Mouse (Mus musculus) ES-E14 (cell line): ENCODE data around the gene Pappa2. TPM values are rescaled to one million over a fixed set of nuclear protein-coding genes. Genes with fewer than 3 reads are reported as not detected.

ENCODE experiments used
- DNase-seq: peaks from one replicate; pipeline ENCODE4 v3.0.0-alpha.2; 2013; ENCODE audit warnings: low read depth, low spot score
- H3K27ac ChIP-seq: 2 replicates; pipeline ENCODE4 v1.5.1; 2012; ENCODE audit warnings: low read depth, mild to moderate bottlenecking, low read length, moderate library complexity, mixed read lengths; ENCODE audit not compliant: poor library complexity, insufficient read depth, severe bottlenecking
- H3K36me3 ChIP-seq: 2 replicates; pipeline ENCODE4 v1.6.1; 2012; ENCODE audit warnings: mild to moderate bottlenecking, low read length, moderate library complexity, mixed read lengths; ENCODE audit not compliant: control insufficient read depth, poor library complexity, insufficient read depth, severe bottlenecking
- H3K4me1 ChIP-seq, 2 experiments: fragments of 150-350 bp in 1 of 2; sonication (generic) in 1 of 2; 2 replicates each; pipeline ENCODE4 v1.6.1; 2012; ENCODE audit warnings: low read length in 2 of 2, mild to moderate bottlenecking in 1 of 2, mixed read lengths in 1 of 2; ENCODE audit not compliant: control insufficient read depth in 2 of 2, insufficient read depth in 2 of 2, poor library complexity in 1 of 2
- H3K4me3 ChIP-seq, 2 experiments: fragments of 150-350 bp in 1 of 2; sonication (generic) in 1 of 2; 2 replicates each; pipeline ENCODE4 v1.5.1; 2012; ENCODE audit warnings: low read length in 2 of 2, low read depth in 1 of 2, mild to moderate bottlenecking in 1 of 2, mixed read lengths in 1 of 2; ENCODE audit not compliant: insufficient read depth in 1 of 2, poor library complexity in 1 of 2, severe bottlenecking in 1 of 2
- H3K9ac ChIP-seq: 2 replicates; pipeline ENCODE4 v1.6.1; 2012; ENCODE audit warnings: low read depth, mild to moderate bottlenecking, low read length, mixed read lengths; ENCODE audit not compliant: poor library complexity, insufficient read depth, severe bottlenecking
- H3K9me3 ChIP-seq: fragments of 150-350 bp; sonication (generic); 2 replicates; pipeline ENCODE4 v1.6.1; 2012; ENCODE audit warnings: low read depth, mild to moderate bottlenecking, low read length; ENCODE audit not compliant: control insufficient read depth, insufficient read depth
- CHD2 ChIP-seq: IDR thresholded peaks from 2 replicates; pipeline ENCODE4 v1.6.1; 2014; ENCODE audit warnings: mild to moderate bottlenecking, low read depth, low read length, inconsistent platforms
- HCFC1 ChIP-seq: IDR thresholded peaks from 2 replicates; pipeline ENCODE4 v1.6.1; 2012; ENCODE audit warnings: low read length, inconsistent platforms, borderline replicate concordance; ENCODE audit not compliant: insufficient read depth
- MAFK ChIP-seq: IDR thresholded peaks from 2 replicates; pipeline ENCODE4 v1.6.1; 2014; ENCODE audit warnings: mild to moderate bottlenecking, low read depth, low read length, inconsistent platforms; ENCODE audit not compliant: insufficient read depth
- ZC3H11A ChIP-seq: IDR thresholded peaks from 2 replicates; pipeline ENCODE4 v1.6.1; 2012; ENCODE audit warnings: low read depth, mild to moderate bottlenecking, inconsistent platforms, low read length, borderline replicate concordance
- ZNF384 ChIP-seq: IDR thresholded peaks from 2 replicates; pipeline ENCODE4 v1.6.1; 2012; ENCODE audit warnings: low read depth, low read length, inconsistent platforms
- in situ Hi-C, 2 experiments: fragments of 600-800 bp; cut with MboI; formaldehyde crosslinking; loops; one replicate each; pipeline ENCODE4 v1.15.1; 2025; ENCODE audit warnings: low sequenced_read_pairs in 2 of 2, inconsistent platforms in 1 of 2; ENCODE audit not compliant: unreplicated experiment in 2 of 2
- total RNA-seq: library from RNA; depleted of rRNA; stranded (reverse); fragments of 300-350 nt; gene quantifications from 2 replicates; pipeline ENCODE4 v1.2.3, GENCODE M21; 2012

The Pappa2 gene
- total RNA-seq, 1 experiment, result not detected

DNA sequence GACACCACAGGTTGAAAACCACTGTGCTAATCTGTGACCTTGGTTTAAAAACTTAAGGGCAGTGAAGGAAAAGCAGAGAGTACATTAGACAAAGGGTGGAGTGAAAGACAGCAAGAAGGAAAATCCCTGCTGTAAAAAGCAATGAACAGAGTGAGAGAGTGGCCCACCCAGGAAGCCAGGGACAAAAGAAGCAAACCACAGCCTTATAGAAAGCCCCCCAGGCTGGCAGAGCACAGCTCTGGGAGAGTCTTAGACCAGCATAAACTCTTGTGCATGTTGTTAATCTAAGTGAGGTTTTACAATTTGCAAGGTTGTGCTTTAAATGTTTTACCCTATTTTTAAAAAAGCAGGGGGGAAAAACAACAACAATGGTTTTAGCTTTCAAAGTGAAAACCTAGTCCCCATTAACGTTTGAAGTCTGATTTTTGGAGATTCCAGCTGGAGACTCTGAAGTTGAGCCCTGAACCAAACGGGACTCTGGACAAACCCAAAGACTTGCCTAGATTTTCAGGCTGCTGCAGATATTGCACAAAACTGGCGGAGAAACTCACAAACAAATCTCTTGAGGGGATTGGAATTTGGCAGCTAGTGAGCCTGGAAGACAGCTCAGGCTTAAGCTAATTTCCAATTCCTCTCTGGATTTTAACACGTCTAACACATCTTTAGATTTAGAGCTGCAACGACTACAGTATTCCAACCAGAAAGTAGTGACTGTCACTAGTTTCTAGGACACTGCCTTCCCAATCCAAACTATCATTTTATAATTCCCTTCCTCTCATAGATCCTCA lies 241.0 kb downstream of the Pappa2 start:
- Histone ChIP-seq H3K4me1 (no peaks in the 10 kb centered on the region), H3K9me3 (no peaks in the 10 kb centered on the region), H3K27ac (no peak overlapping the region), H3K4me3 (no peak overlapping the region), H3K36me3 (no peaks in the 10 kb centered on the region), H3K9ac (no peak overlapping the region)
- no peak for DNase-seq
- TF ChIP-seq HCFC1, result no peak
- in situ Hi-C loops, result no loop called here

DNA sequence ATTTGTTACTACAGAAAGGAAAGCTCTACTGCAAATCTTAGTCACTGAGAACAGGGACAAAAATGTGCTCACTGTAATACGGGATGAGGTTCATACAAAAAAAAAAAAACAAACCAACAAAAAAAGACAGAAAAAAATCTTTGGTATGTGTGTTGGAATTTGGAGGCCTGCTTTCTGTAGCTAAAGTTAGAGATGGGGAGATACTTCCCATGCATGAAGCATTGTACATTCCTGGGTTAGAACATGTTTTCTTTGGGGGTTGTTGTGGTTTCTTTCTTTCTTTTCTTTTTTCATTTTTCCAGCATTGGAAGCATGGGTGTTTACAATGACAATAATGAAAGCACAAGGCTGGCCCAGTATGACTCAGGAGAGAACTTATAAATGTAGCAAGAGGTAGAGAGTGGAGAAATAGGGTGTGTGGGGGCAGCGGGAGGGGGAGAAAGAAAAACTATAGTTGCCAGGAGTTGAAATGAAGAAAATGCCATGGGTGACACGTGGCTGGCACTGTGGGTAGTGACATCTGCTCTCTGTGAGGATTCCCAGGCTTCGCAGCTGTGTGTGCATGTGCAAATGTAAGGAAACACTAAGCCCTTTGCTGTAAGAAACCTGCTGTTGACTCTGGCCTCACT lies 247.3 kb downstream of the Pappa2 start:
- Histone ChIP-seq H3K4me1 (no peaks in the 10 kb centered on the region), H3K27ac (no peak overlapping the region), H3K9ac (no peak overlapping the region), H3K9me3 (no peaks in the 10 kb centered on the region), H3K36me3 (no peaks in the 10 kb centered on the region), H3K4me3 (no peak overlapping the region)
- in situ Hi-C loops, result no loop called here
- no peak for DNase-seq
- TF ChIP-seq MAFK, result no peak
- TF ChIP-seq ZNF384, result no peak
- no peak for TF ChIP-seq CHD2
- TF ChIP-seq ZC3H11A, result no peak
- TF ChIP-seq HCFC1, result no peak

DNA sequence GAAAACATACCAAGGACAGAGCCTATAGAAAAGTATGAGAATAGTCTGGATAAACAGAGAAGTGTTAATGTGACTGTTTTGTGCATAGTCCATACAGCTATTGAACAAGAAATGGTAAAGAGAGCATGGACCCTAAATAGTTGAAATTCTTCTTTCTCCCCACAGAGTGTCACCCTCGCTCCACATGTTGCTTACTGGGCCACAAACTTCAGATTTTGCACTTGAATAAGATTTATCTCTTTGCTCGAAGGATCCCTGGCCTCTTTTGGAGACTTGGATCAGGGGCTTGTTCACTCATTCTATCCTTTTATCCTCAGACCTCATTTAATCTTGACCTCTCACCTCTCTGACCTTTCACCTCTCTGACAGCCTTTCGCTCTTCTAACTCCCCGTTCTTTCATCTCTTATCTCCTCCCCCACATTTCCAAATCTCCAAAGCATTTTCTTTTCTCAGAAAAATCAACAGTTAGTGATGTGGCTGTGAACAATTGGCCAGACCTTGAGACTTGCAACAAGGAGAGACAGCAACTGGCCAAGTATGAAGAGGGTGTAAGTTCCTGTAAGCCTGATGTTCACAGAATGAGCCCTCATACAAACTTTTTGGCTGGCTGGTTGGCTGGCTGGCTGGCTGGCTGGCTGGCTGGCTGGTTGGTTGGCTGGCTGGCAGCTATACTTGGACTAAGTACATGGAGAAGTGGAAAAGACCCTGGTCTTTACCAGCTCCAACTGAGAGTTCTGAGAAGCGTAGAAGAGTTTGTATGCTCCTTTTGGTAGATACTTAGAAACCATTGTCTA lies 266.8 kb downstream of the Pappa2 start:
- H3K9me3 ChIP-seq, result no peaks in the 10 kb centered on the region
- no peak for DNase-seq
- H3K9ac ChIP-seq, result no peak overlapping the region
- H3K4me1 ChIP-seq, result no peaks in the 10 kb centered on the region
- no peak overlapping the region for H3K27ac ChIP-seq
- in situ Hi-C loops, result no loop called here
- no peak overlapping the region for H3K4me3 ChIP-seq
- no peaks in the 10 kb centered on the region for H3K36me3 ChIP-seq
- TF ChIP-seq ZNF384 (no peak), ZC3H11A (no peak; the same call in 1 of the 2 replicates), MAFK (no peak), HCFC1 (no peak), CHD2 (no peak)

DNA sequence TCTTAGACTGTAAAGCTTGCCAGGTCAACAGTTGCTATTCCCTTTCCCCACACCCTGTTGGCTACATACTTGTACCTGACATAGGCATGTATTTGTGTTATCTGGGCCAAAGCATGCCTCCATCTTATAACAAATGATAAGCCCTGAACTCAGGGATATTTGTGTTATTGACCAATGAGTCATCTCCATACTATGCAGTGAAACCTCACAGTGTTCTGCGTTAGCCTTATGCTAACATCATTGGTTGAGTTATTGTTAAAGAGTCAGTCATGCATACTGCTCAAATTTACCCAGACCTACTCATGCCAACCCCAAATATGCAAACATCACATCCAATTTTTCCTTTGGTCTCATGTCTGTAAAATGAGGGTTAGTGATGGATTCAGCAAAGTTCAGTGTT lies 279.0 kb downstream of the Pappa2 start:
- Histone ChIP-seq H3K9ac (no peak overlapping the region), H3K4me3 (no peak overlapping the region), H3K9me3 (no peaks in the 10 kb centered on the region), H3K4me1 (no peaks in the 10 kb centered on the region), H3K27ac (no peak overlapping the region), H3K36me3 (no peaks in the 10 kb centered on the region)
- in situ Hi-C loops, result no loop called here
- no peak for DNase-seq
- TF ChIP-seq ZNF384 (no peak), CHD2 (no peak), ZC3H11A (no peak), MAFK (no peak), HCFC1 (no peak)
